Mouse (Mus musculus): ENCODE data around the gene Tcf12. TPM values are rescaled to one million over a fixed set of nuclear protein-coding genes. Genes with fewer than 3 reads are reported as not detected.

Gene Tcf12
- polyA plus RNA-seq, 1 experiment from 2014 or later: 37.2 TPM

- H3K27ac ChIP-seq (ENCODE audit: low read depth, low read length): no peak overlapping the region
- no peak overlapping the region for H3K4me2 ChIP-seq
- DNase-seq (ENCODE audit: low spot score) (no peak), ATAC-seq (replicated peaks; ENCODE audit: low FRiP score) (no peak)
- peaks cover 8% of the 10 kb centered on the region for H3K4me1 ChIP-seq (replicated peaks; ENCODE audit: control insufficient read depth, insufficient read depth, low read length)
- H3K9me3 ChIP-seq (ENCODE audit: control insufficient read depth, low read length): no peaks in the 10 kb centered on the region
- H3K9ac ChIP-seq (ENCODE audit: low read depth, low read length): no peak overlapping the region
- no peak overlapping the region for H3K4me3 ChIP-seq (ENCODE audit: low read depth, low read length)
- H3K36me3 ChIP-seq (ENCODE audit: control insufficient read depth, insufficient read depth, low read length): no peaks in the 10 kb centered on the region
- H3K27me3 ChIP-seq (replicated peaks; ENCODE audit: control insufficient read depth, insufficient read depth, low read length): no peaks in the 10 kb centered on the region
These were observed 179.7 kb downstream of the Tcf12 start for GRCm38 (mm10) chr9:71931965-71932364.

GRCm38 (mm10) chr9:71931358-71931715 lies 180.3 kb downstream of the Tcf12 start:
- ATAC-seq (replicated peaks; ENCODE audit: low FRiP score) (peak; percentile 71), DNase-seq (ENCODE audit: low spot score) (no peak)
- Histone ChIP-seq H3K36me3 (ENCODE audit: control insufficient read depth, insufficient read depth, low read length) (no peaks in the 10 kb centered on the region), H3K27ac (ENCODE audit: low read depth, low read length) (peak overlapping the region; percentile 45), H3K4me3 (ENCODE audit: low read depth, low read length) (no peak overlapping the region), H3K9me3 (ENCODE audit: control insufficient read depth, low read length) (no peaks in the 10 kb centered on the region), H3K9ac (ENCODE audit: low read depth, low read length) (no peak overlapping the region), H3K27me3 (replicated peaks; ENCODE audit: control insufficient read depth, insufficient read depth, low read length) (no peaks in the 10 kb centered on the region), H3K4me1 (replicated peaks; ENCODE audit: control insufficient read depth, insufficient read depth, low read length) (peaks cover 8% of the 10 kb centered on the region), H3K4me2 (peak overlapping the region; percentile 43)
- WGBS: 56% methylated on average over 8 of the region's 8 CpGs

- peak; percentile 86 for ATAC-seq (replicated peaks; ENCODE audit: low FRiP score)
These were observed 181.0 kb downstream of the Tcf12 start for GRCm38 (mm10) chr9:71930431-71931357.

DNA sequence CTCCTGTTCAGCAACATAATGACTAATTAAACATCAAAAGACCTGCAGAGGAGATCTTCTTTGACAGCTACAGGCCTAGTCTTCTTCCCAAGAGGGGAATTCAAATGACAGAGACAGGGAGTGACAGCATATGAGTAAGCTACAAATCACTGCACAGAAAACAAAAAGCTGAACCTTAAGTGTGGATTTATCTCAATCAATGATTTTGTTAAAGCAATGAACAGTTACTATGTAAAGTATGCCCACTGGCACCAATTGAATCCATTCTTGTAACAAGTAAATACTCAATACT lies 195.1 kb downstream of the Tcf12 start:
- Histone ChIP-seq H3K4me1 (replicated peaks; ENCODE audit: control insufficient read depth, insufficient read depth, low read length) (no peaks in the 10 kb centered on the region), H3K9me3 (ENCODE audit: control insufficient read depth, low read length) (no peaks in the 10 kb centered on the region), H3K36me3 (ENCODE audit: control insufficient read depth, insufficient read depth, low read length) (no peaks in the 10 kb centered on the region), H3K9ac (ENCODE audit: low read depth, low read length) (no peak overlapping the region), H3K27me3 (replicated peaks; ENCODE audit: control insufficient read depth, insufficient read depth, low read length) (no peaks in the 10 kb centered on the region), H3K4me3 (ENCODE audit: low read depth, low read length) (no peak overlapping the region), H3K27ac (ENCODE audit: low read depth, low read length) (no peak overlapping the region), H3K4me2 (no peak overlapping the region)
- DNase-seq (ENCODE audit: low spot score): no peak
- no peak for ATAC-seq (replicated peaks; ENCODE audit: low FRiP score)

More at GRCm38 (mm10) chr9:71930431-71931357, 181.0 kb downstream of the Tcf12 start:
- no peak overlapping the region for H3K9ac ChIP-seq (ENCODE audit: low read depth, low read length)
- H3K9me3 ChIP-seq (ENCODE audit: control insufficient read depth, low read length): no peaks in the 10 kb centered on the region
- no peak overlapping the region for H3K4me3 ChIP-seq (ENCODE audit: low read depth, low read length)
- H3K27me3 ChIP-seq (replicated peaks; ENCODE audit: control insufficient read depth, insufficient read depth, low read length): no peaks in the 10 kb centered on the region
- DNase-seq (ENCODE audit: low spot score): no peak
- 43% methylated on average over 3 of the region's 3 CpGs for WGBS
- H3K4me1 ChIP-seq (replicated peaks; ENCODE audit: control insufficient read depth, insufficient read depth, low read length): peaks cover 8% of the 10 kb centered on the region
- H3K27ac ChIP-seq (ENCODE audit: low read depth, low read length): peak overlapping the region; percentile 45
- no peaks in the 10 kb centered on the region for H3K36me3 ChIP-seq (ENCODE audit: control insufficient read depth, insufficient read depth, low read length)
- H3K4me2 ChIP-seq: peak overlapping the region; percentile 43

GRCm38 (mm10) chr9:71915871-71916661 lies 195.6 kb downstream of the Tcf12 start:
- ATAC-seq (replicated peaks; ENCODE audit: low FRiP score): no peak
- no peak for DNase-seq (ENCODE audit: low spot score)
- WGBS: 79% methylated on average over 6 of the region's 6 CpGs

GRCm38 (mm10) chr9:71906522-71906921 lies 205.1 kb downstream of the Tcf12 start:
- Histone ChIP-seq H3K27ac (ENCODE audit: low read depth, low read length) (no peak overlapping the region), H3K4me1 (replicated peaks; ENCODE audit: control insufficient read depth, insufficient read depth, low read length) (peaks cover 3% of the 10 kb centered on the region), H3K36me3 (ENCODE audit: control insufficient read depth, insufficient read depth, low read length) (no peaks in the 10 kb centered on the region; the same call in 1 of the 2 replicates), H3K9ac (ENCODE audit: low read depth, low read length) (no peak overlapping the region), H3K4me3 (ENCODE audit: low read depth, low read length) (no peak overlapping the region), H3K27me3 (replicated peaks; ENCODE audit: control insufficient read depth, insufficient read depth, low read length) (no peaks in the 10 kb centered on the region), H3K9me3 (ENCODE audit: control insufficient read depth, low read length) (no peaks in the 10 kb centered on the region), H3K4me2 (no peak overlapping the region)
- ATAC-seq (replicated peaks; ENCODE audit: low FRiP score) (no peak), DNase-seq (ENCODE audit: low spot score) (no peak)
- WGBS: 51% methylated on average over 2 of the region's 2 CpGs

More at GRCm38 (mm10) chr9:71915871-71916661, 195.6 kb downstream of the Tcf12 start:
- Histone ChIP-seq H3K27me3 (replicated peaks; ENCODE audit: control insufficient read depth, insufficient read depth, low read length) (no peaks in the 10 kb centered on the region), H3K9me3 (ENCODE audit: control insufficient read depth, low read length) (no peaks in the 10 kb centered on the region), H3K4me1 (replicated peaks; ENCODE audit: control insufficient read depth, insufficient read depth, low read length) (no peaks in the 10 kb centered on the region), H3K27ac (ENCODE audit: low read depth, low read length) (no peak overlapping the region), H3K4me2 (no peak overlapping the region), H3K4me3 (ENCODE audit: low read depth, low read length) (no peak overlapping the region), H3K36me3 (ENCODE audit: control insufficient read depth, insufficient read depth, low read length) (no peaks in the 10 kb centered on the region), H3K9ac (ENCODE audit: low read depth, low read length) (no peak overlapping the region)

DNA sequence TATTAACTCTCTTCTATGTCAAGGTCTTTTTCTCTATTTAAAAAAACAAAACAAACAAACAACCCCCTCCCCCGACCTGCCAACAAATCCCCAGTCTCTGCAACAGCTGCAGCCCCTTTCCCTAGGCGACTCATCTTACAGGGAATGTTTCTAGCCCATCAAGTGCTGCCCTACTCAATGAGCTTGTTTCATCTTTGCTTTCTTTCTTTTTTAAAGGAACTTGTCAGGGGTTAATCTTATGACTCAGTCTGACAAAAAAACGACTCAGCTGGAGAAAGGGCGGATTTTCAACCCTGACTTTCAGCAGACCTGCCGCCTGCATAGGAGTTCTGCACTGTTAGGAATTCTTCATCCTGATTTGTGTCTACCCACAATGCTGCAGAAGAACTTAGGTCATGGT lies 212.8 kb downstream of the Tcf12 start:
- DNase-seq (ENCODE audit: low spot score) (no peak), ATAC-seq (replicated peaks; ENCODE audit: low FRiP score) (no peak)
- WGBS: 61% methylated on average over 5 of the region's 5 CpGs
- H3K4me3 ChIP-seq (ENCODE audit: low read depth, low read length): no peak overlapping the region
- no peak overlapping the region for H3K27ac ChIP-seq (ENCODE audit: low read depth, low read length)
- no peak overlapping the region for H3K4me2 ChIP-seq
- H3K36me3 ChIP-seq (ENCODE audit: control insufficient read depth, insufficient read depth, low read length): no peaks in the 10 kb centered on the region
- 0 out of 2 replicates have a peak, but pooled peaks cover 3% of the 10 kb centered on the region for H3K4me1 ChIP-seq (replicated peaks; ENCODE audit: control insufficient read depth, insufficient read depth, low read length)
- no peaks in the 10 kb centered on the region for H3K9me3 ChIP-seq (ENCODE audit: control insufficient read depth, low read length)
- no peaks in the 10 kb centered on the region for H3K27me3 ChIP-seq (replicated peaks; ENCODE audit: control insufficient read depth, insufficient read depth, low read length)
- H3K9ac ChIP-seq (ENCODE audit: low read depth, low read length): no peak overlapping the region

DNA sequence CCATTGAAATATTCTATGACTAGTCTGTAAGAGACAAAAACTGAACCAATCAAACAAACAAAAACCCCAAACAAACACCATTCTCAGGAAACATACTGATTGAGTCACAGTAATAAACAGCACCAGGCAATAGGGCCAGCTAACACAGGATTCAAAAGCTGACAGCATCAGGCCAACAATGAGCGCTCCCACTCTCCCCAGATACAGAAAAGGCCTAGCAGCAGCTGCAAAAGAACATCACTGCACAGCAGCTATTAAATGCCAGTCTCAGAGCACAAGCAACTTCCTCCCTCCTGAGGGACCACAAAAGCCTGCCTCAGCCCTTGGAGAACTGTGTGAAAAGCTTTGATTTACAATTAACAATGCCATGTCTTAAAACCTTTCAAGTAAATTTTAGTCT lies 214.3 kb downstream of the Tcf12 start:
- H3K4me1 ChIP-seq (replicated peaks; ENCODE audit: control insufficient read depth, insufficient read depth, low read length): 0 out of 2 replicates have a peak, but pooled peaks cover 3% of the 10 kb centered on the region
- H3K9ac ChIP-seq (ENCODE audit: low read depth, low read length): no peak overlapping the region
- no peaks in the 10 kb centered on the region for H3K27me3 ChIP-seq (replicated peaks; ENCODE audit: control insufficient read depth, insufficient read depth, low read length)
- ATAC-seq (replicated peaks; ENCODE audit: low FRiP score) (no peak), DNase-seq (ENCODE audit: low spot score) (no peak)
- H3K4me3 ChIP-seq (ENCODE audit: low read depth, low read length): no peak overlapping the region
- H3K9me3 ChIP-seq (ENCODE audit: control insufficient read depth, low read length): no peaks in the 10 kb centered on the region
- no peaks in the 10 kb centered on the region for H3K36me3 ChIP-seq (ENCODE audit: control insufficient read depth, insufficient read depth, low read length)
- no peak overlapping the region for H3K4me2 ChIP-seq
- 70% methylated on average over 1 of the region's 1 CpGs for WGBS
- H3K27ac ChIP-seq (ENCODE audit: low read depth, low read length): no peak overlapping the region
